Mouse (Mus musculus): Measurements from ENCODE around the gene Myrip. TPM values are rescaled to one million over a fixed set of nuclear protein-coding genes. Genes with fewer than 3 reads are reported as not detected.
A peak's percentile ranks its signal among the peaks of the same experiment; 100 is the strongest.

The Myrip gene
- polyA plus RNA-seq, 1 experiment = not detected

DNA sequence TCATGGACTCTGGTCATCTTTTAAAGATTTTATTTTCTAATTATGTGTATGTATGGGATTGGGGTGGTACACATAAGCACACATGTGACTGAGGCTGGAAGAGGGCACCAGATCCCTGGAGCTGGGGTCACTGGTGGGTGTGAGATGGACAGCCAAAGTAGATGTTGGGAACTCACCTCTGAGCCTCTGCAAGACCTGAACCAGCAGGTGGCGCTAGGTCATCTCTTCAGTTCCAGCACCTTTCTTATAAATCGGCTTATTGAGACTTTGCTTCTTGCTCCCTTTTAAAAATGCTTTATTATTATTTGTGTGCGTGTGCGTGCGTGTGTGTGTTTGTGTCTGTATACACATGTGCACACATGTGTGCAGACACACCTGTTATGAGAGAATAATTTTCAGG, 109.1 kb downstream of the Myrip start:
- Histone ChIP-seq H3K79me3 (ENCODE audit: low read depth) (no peaks in the 10 kb centered on the region), H3K27me3 (ENCODE audit: control insufficient read depth, insufficient read depth, insufficient read length) (peaks cover 20% of the 10 kb centered on the region), H3K4me3 (ENCODE audit: insufficient read depth, poor library complexity, severe bottlenecking) (no peak overlapping the region), H3ac (ENCODE audit: control insufficient read depth, insufficient read length, low read depth) (no peak overlapping the region), H3K79me2 (ENCODE audit: control insufficient read depth, insufficient read depth) (no peaks in the 10 kb centered on the region), H3K36me3 (ENCODE audit: control insufficient read depth, insufficient read depth) (no peaks in the 10 kb centered on the region)
- TF ChIP-seq MAX (IDR thresholded peaks at IDR 0.05) (no peak), CTCF (IDR thresholded peaks at IDR 0.05; ENCODE audit: control insufficient read depth, insufficient read depth, insufficient read length) (peak; percentile 58)

DNA sequence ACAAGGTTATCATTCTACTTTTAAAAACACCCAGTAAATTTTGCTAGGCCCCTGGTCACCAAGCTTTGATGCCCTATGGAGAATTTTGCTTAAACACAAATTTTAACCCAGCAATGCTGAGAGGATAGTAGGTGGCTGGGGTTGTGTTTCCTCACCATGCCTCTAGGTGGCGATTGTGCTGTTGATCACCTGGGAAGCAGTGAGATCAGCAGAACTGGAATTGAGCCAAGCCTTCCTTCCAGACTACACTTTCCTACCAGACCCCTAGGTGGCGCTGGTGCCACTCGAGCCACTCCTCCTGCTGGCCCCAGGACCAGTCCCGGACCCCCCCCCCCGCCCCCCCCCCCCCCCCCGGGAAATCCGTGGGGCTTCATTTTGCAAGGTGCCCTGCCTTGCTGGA, 114.2 kb downstream of the Myrip start:
- H3ac ChIP-seq (ENCODE audit: control insufficient read depth, insufficient read length, low read depth) = no peak overlapping the region
- peaks cover 39% of the 10 kb centered on the region for H3K27me3 ChIP-seq (ENCODE audit: control insufficient read depth, insufficient read depth, insufficient read length)
- no peaks in the 10 kb centered on the region for H3K36me3 ChIP-seq (ENCODE audit: control insufficient read depth, insufficient read depth)
- TF ChIP-seq CTCF (IDR thresholded peaks at IDR 0.05; ENCODE audit: control insufficient read depth, insufficient read depth, insufficient read length) (peak; percentile 39), MAX (IDR thresholded peaks at IDR 0.05) (no peak)
- no peak overlapping the region for H3K4me3 ChIP-seq (ENCODE audit: insufficient read depth, poor library complexity, severe bottlenecking)
- H3K79me2 ChIP-seq (ENCODE audit: control insufficient read depth, insufficient read depth) = no peaks in the 10 kb centered on the region
- H3K79me3 ChIP-seq (ENCODE audit: low read depth) = no peaks in the 10 kb centered on the region

DNA sequence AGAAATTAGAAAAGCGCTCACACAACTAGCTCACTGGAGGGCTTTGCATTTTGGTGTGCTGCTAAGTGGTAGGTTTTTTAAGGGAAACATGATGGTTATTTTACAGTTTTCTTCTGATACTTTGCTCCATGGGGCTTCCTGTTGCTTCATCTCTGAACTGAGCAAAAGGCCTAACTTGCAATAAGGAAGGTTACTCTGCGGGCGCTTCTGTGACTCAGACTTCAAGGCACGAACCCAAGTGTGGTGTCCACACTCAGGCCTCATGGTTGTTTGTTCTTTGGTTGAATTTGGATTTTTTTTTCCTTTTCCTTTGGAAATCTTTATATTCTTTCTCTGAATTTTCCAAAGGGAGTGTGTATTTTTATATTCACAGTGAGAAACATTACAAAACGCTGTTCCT, 114.8 kb downstream of the Myrip start:
- no peaks in the 10 kb centered on the region for H3K79me3 ChIP-seq (ENCODE audit: low read depth)
- no peaks in the 10 kb centered on the region for H3K36me3 ChIP-seq (ENCODE audit: control insufficient read depth, insufficient read depth)
- peaks cover 41% of the 10 kb centered on the region for H3K27me3 ChIP-seq (ENCODE audit: control insufficient read depth, insufficient read depth, insufficient read length)
- H3ac ChIP-seq (ENCODE audit: control insufficient read depth, insufficient read length, low read depth) = no peak overlapping the region
- TF ChIP-seq CTCF (IDR thresholded peaks at IDR 0.05; ENCODE audit: control insufficient read depth, insufficient read depth, insufficient read length) (no peak), MAX (IDR thresholded peaks at IDR 0.05) (no peak), CEBPB (IDR thresholded peaks at IDR 0.05; ENCODE audit: low read depth) (no peak), FOSL1 (IDR thresholded peaks at IDR 0.05; ENCODE audit: insufficient read depth, low read length, poor library complexity, severe bottlenecking) (no peak), MYOD1 (IDR thresholded peaks at IDR 0.05; ENCODE audit: control insufficient read depth, insufficient read length, low read depth) (no peak), MYOG (IDR thresholded peaks at IDR 0.05; ENCODE audit: control insufficient read depth, extremely low read depth, insufficient read length) (no peak), USF1 (IDR thresholded peaks at IDR 0.05; ENCODE audit: low read depth) (no peak)
- no peaks in the 10 kb centered on the region for H3K79me2 ChIP-seq (ENCODE audit: control insufficient read depth, insufficient read depth)
- H3K4me3 ChIP-seq (ENCODE audit: insufficient read depth, poor library complexity, severe bottlenecking) = no peak overlapping the region

GRCm38 (mm10) chr9:120416729-120417128, 115.4 kb downstream of the Myrip start:
- Histone ChIP-seq H3K36me3 (ENCODE audit: control insufficient read depth, insufficient read depth) (no peaks in the 10 kb centered on the region), H3K4me3 (ENCODE audit: insufficient read depth, poor library complexity, severe bottlenecking) (no peak overlapping the region), H3ac (ENCODE audit: control insufficient read depth, insufficient read length, low read depth) (no peak overlapping the region), H3K27me3 (ENCODE audit: control insufficient read depth, insufficient read depth, insufficient read length) (peaks cover 43% of the 10 kb centered on the region), H3K79me2 (ENCODE audit: control insufficient read depth, insufficient read depth) (no peaks in the 10 kb centered on the region), H3K79me3 (ENCODE audit: low read depth) (no peaks in the 10 kb centered on the region)
- no peak for TF ChIP-seq MYOG (IDR thresholded peaks at IDR 0.05; ENCODE audit: control insufficient read depth, extremely low read depth, insufficient read length)
- TF ChIP-seq FOSL1 (IDR thresholded peaks at IDR 0.05; ENCODE audit: insufficient read depth, low read length, poor library complexity, severe bottlenecking) = no peak
- TF ChIP-seq CEBPB (IDR thresholded peaks at IDR 0.05; ENCODE audit: low read depth) = no peak
- TF ChIP-seq MYOD1 (IDR thresholded peaks at IDR 0.05; ENCODE audit: control insufficient read depth, insufficient read length, low read depth) = no peak
- TF ChIP-seq USF1 (IDR thresholded peaks at IDR 0.05; ENCODE audit: low read depth) = no peak
- TF ChIP-seq MAX (IDR thresholded peaks at IDR 0.05) = no peak

GRCm38 (mm10) chr9:120418582-120418981, 117.3 kb downstream of the Myrip start:
- no peak for TF ChIP-seq MYOD1 (IDR thresholded peaks at IDR 0.05; ENCODE audit: control insufficient read depth, insufficient read length, low read depth)
- no peak for TF ChIP-seq CTCF (IDR thresholded peaks at IDR 0.05; ENCODE audit: control insufficient read depth, insufficient read depth, insufficient read length)
- no peak for TF ChIP-seq MAX (IDR thresholded peaks at IDR 0.05)
- no peak for TF ChIP-seq USF1 (IDR thresholded peaks at IDR 0.05; ENCODE audit: low read depth)
- no peak for TF ChIP-seq MYOG (IDR thresholded peaks at IDR 0.05; ENCODE audit: control insufficient read depth, extremely low read depth, insufficient read length)
- TF ChIP-seq CEBPB (IDR thresholded peaks at IDR 0.05; ENCODE audit: low read depth) = no peak
- no peak for TF ChIP-seq FOSL1 (IDR thresholded peaks at IDR 0.05; ENCODE audit: insufficient read depth, low read length, poor library complexity, severe bottlenecking)
- no peaks in the 10 kb centered on the region for H3K36me3 ChIP-seq (ENCODE audit: control insufficient read depth, insufficient read depth)

DNA sequence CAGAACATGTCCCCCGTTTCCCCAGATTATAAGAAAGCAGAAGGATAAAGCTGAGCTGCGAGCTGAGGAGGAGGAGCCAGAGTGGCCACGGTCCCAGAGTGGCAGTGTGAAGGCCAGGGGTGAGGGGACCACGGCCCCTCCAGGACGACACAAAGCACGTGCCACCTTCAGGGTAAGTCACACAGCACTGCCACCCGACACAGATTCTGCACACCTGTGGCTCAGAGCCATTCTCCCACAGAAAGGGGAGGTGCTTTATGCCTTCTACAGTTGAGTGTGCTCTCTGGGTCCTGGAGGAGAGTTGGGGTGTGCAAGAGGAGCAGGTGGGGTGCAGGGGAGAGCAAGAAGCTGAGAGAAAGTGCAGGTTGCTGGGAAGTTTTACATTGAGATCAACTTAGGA, 123.3 kb downstream of the Myrip start:
- Histone ChIP-seq H3K79me2 (ENCODE audit: control insufficient read depth, insufficient read depth) (no peaks in the 10 kb centered on the region), H3K36me3 (ENCODE audit: control insufficient read depth, insufficient read depth) (no peaks in the 10 kb centered on the region), H3K4me3 (ENCODE audit: insufficient read depth, poor library complexity, severe bottlenecking) (no peak overlapping the region), H3ac (ENCODE audit: control insufficient read depth, insufficient read length, low read depth) (no peak overlapping the region), H3K27me3 (ENCODE audit: control insufficient read depth, insufficient read depth, insufficient read length) (peaks cover 60% of the 10 kb centered on the region), H3K79me3 (ENCODE audit: low read depth) (no peaks in the 10 kb centered on the region)
- TF ChIP-seq MYOD1 (IDR thresholded peaks at IDR 0.05; ENCODE audit: control insufficient read depth, insufficient read length, low read depth) = no peak
- no peak for TF ChIP-seq MAX (IDR thresholded peaks at IDR 0.05)
- no peak for TF ChIP-seq CEBPB (IDR thresholded peaks at IDR 0.05; ENCODE audit: low read depth)
- TF ChIP-seq CTCF (IDR thresholded peaks at IDR 0.05; ENCODE audit: control insufficient read depth, insufficient read depth, insufficient read length) = no peak
- TF ChIP-seq FOSL1 (IDR thresholded peaks at IDR 0.05; ENCODE audit: insufficient read depth, low read length, poor library complexity, severe bottlenecking) = no peak
- TF ChIP-seq USF1 (IDR thresholded peaks at IDR 0.05; ENCODE audit: low read depth) = no peak
- TF ChIP-seq MYOG (IDR thresholded peaks at IDR 0.05; ENCODE audit: control insufficient read depth, extremely low read depth, insufficient read length) = no peak

More at GRCm38 (mm10) chr9:120418582-120418981, 117.3 kb downstream of the Myrip start:
- H3K79me2 ChIP-seq (ENCODE audit: control insufficient read depth, insufficient read depth) = no peaks in the 10 kb centered on the region
- peaks cover 45% of the 10 kb centered on the region for H3K27me3 ChIP-seq (ENCODE audit: control insufficient read depth, insufficient read depth, insufficient read length)
- H3ac ChIP-seq (ENCODE audit: control insufficient read depth, insufficient read length, low read depth) = no peak overlapping the region
- no peaks in the 10 kb centered on the region for H3K79me3 ChIP-seq (ENCODE audit: low read depth)
- no peak overlapping the region for H3K4me3 ChIP-seq (ENCODE audit: insufficient read depth, poor library complexity, severe bottlenecking)
